Comparison of ENCODE assay signal across 1 mouse cellular context in genomic region chr16:43396849-43397628, GRCm38 (mm10).
TF ChIP-seq lines count a peak whose summit lies in the region.

No protein-coding gene starts in this region.

TF ChIP-seq in CH12.LX, 34 proteins besides CTCF, POLR2A, EP300 and RAD21 (continued from another document):
- TF ChIP-seq TBP (conservative IDR thresholded peaks at IDR 0.05; ENCODE audit: low read depth, low read length) (peak; percentile 79; the same call in 1 of the 2 replicates), UBTF (IDR thresholded peaks at IDR 0.05; ENCODE audit: low read depth, low read length) (no peak), ZMIZ1 (IDR thresholded peaks at IDR 0.05; ENCODE audit: low read depth, low read length) (peak; percentile 95)
